Mouse (Mus musculus): ENCODE measurements around the gene Gm10139. TPM values are rescaled to one million over a fixed set of nuclear protein-coding genes. Genes with fewer than 3 reads are reported as not detected.

Gene Gm10139
- not detected for polyA plus RNA-seq (2014; fragmentation: Illumina TruSeq; extraction: RNeasy Lipid Tissue Mini Kit (QIAGEN cat#74804); ENCODE audit: low read depth, low replicate concordance)

DNA sequence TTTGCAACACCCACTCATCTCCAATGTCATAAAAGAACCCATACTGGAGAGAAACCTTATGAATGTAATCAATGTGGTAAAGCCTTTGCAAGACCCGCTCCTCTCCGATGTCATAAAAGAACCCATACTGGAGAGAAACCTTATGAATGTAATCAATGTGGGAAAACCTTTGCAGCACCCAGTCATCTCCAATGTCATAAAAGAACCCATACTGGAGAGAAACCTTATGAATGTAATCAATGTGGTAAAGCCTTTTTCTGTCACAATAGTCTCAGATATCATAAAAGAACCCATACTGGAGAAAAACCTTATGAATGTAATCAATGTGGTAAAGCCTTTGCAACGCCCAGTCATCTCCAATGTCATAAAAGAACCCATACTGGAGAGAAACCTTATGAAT lies at the start of gene Gm10139:
Gm10139 (plus strand) TSS at position 301 of the 400 bp plus-strand sequence.

Other genes with a start within 250 kb of the Gm10139 start
- gene Zfp369, start 233.9 kb upstream of the Gm10139 start, polyA plus RNA-seq (2014; fragmentation: Illumina TruSeq; extraction: RNeasy Lipid Tissue Mini Kit (QIAGEN cat#74804); ENCODE audit: low read depth, low replicate concordance), result 18.2 TPM

All from heart, adult 10 weeks (tissue).